Mouse (Mus musculus) CH12.LX (cell line): ENCODE data around the gene Minos1. TPM values are rescaled to one million over a fixed set of nuclear protein-coding genes. Genes with fewer than 3 reads are reported as not detected.

Experiments
- DNase-seq: peaks from one replicate; pipeline ENCODE4 v3.0.0-alpha.2; 2013; ENCODE audit errors: extremely low read depth
- H3K27ac ChIP-seq: 2 replicates; pipeline ENCODE4 v1.5.1; 2012; ENCODE audit warnings: low read depth, mild to moderate bottlenecking, control low read depth, moderate library complexity; ENCODE audit not compliant: insufficient read depth
- H3K27me3 ChIP-seq: replicated peaks from 2 replicates; pipeline ENCODE3; 2012; ENCODE audit warnings: inconsistent platforms
- H3K36me3 ChIP-seq, 2 experiments: replicated peaks in 1 of 2; 2 replicates each; pipeline versions ENCODE3 to v1.6.1; 2012; ENCODE audit warnings: inconsistent platforms in 1 of 2, low read length in 1 of 2, mild to moderate bottlenecking in 1 of 2, mixed read lengths in 1 of 2, moderate library complexity in 1 of 2; ENCODE audit not compliant: control insufficient read depth in 1 of 2, insufficient read depth in 1 of 2
- H3K4me1 ChIP-seq, 2 experiments: 2 replicates each; pipeline ENCODE4 v1.6.1; 2012; ENCODE audit warnings: inconsistent platforms in 1 of 2, moderate library complexity in 1 of 2; ENCODE audit not compliant: insufficient read depth in 2 of 2, control insufficient read depth in 1 of 2
- H3K4me2 ChIP-seq: 2 replicates; pipeline ENCODE4 v1.6.1; 2012; ENCODE audit warnings: low read depth, mild to moderate bottlenecking, control low read depth; ENCODE audit not compliant: poor library complexity, insufficient read depth, severe bottlenecking
- H3K4me3 ChIP-seq, 3 experiments: fragments of 150-350 bp in 1 of 3; sonication (generic) in 1 of 3; replicated peaks in 1 of 3; 2 replicates each; pipeline versions ENCODE3 to v1.5.1; 2011 to 2012; ENCODE audit warnings: low read depth in 2 of 3, low read length in 2 of 3, mild to moderate bottlenecking in 2 of 3, moderate library complexity in 2 of 3, control low read depth in 1 of 3, improper control_type of control experiment in 1 of 3, inconsistent platforms in 1 of 3, mixed read lengths in 1 of 3; ENCODE audit not compliant: poor library complexity in 1 of 3
- H3K79me2 ChIP-seq: replicated peaks from 2 replicates; pipeline ENCODE4 v1.6.1; 2012; ENCODE audit warnings: mild to moderate bottlenecking, moderate library complexity; ENCODE audit not compliant: control insufficient read depth, poor library complexity, insufficient read depth, severe bottlenecking; ENCODE audit errors: extremely low read depth
- H3K9ac ChIP-seq: 2 replicates; pipeline ENCODE4 v1.6.1; 2012; ENCODE audit warnings: low read depth, mild to moderate bottlenecking, control low read depth, moderate library complexity; ENCODE audit not compliant: insufficient read depth
- H3K9me3 ChIP-seq: replicated peaks from 2 replicates; pipeline ENCODE3; 2012; ENCODE audit warnings: low read length, inconsistent platforms, mixed read lengths
- CHD2 ChIP-seq: IDR thresholded peaks from 2 replicates; pipeline ENCODE4 v1.6.1; 2011; ENCODE audit warnings: low read length, improper control_type of control experiment
- CTCF ChIP-seq, 2 experiments: IDR thresholded peaks in 1 of 2; conservative IDR thresholded peaks in 1 of 2; 2 replicates each; pipeline ENCODE4 v1.5.1; 2011 to 2012; ENCODE audit warnings: low read depth in 2 of 2, low read length in 2 of 2, improper control_type of control experiment in 1 of 2, inconsistent platforms in 1 of 2, mild to moderate bottlenecking in 1 of 2, moderate library complexity in 1 of 2
- EP300 ChIP-seq: IDR thresholded peaks from 2 replicates; pipeline ENCODE4 v1.6.1; 2011; ENCODE audit warnings: low read length, improper control_type of control experiment
- ETS1 ChIP-seq: conservative IDR thresholded peaks from 2 replicates; pipeline ENCODE4 v1.6.1; 2012; ENCODE audit warnings: low read depth, mild to moderate bottlenecking, inconsistent platforms, low read length, improper control_type of control experiment, moderate library complexity
- GABPA ChIP-seq: IDR thresholded peaks from 2 replicates; pipeline ENCODE4 v1.6.1; 2012; ENCODE audit warnings: low read depth, low read length, improper control_type of control experiment, inconsistent platforms; ENCODE audit not compliant: insufficient replicate concordance
- JUN ChIP-seq: IDR thresholded peaks from 2 replicates; pipeline ENCODE4 v1.6.1; 2011; ENCODE audit warnings: low read depth, mild to moderate bottlenecking, low read length, improper control_type of control experiment, moderate library complexity; ENCODE audit not compliant: insufficient read depth
- MAX ChIP-seq: IDR thresholded peaks from 2 replicates; pipeline ENCODE4 v1.6.1; 2011; ENCODE audit warnings: low read length, improper control_type of control experiment
- MXI1 ChIP-seq: IDR thresholded peaks from 2 replicates; pipeline ENCODE4 v1.6.1; 2011; ENCODE audit warnings: mild to moderate bottlenecking, low read depth, low read length, improper control_type of control experiment
- PAX5 ChIP-seq: IDR thresholded peaks from 2 replicates; pipeline ENCODE4 v1.6.1; 2012; ENCODE audit warnings: low read length, inconsistent platforms, mixed read lengths
- POLR2A ChIP-seq: IDR thresholded peaks from 2 replicates; pipeline ENCODE4 v1.6.1; 2011; ENCODE audit warnings: low read depth, mild to moderate bottlenecking, improper control_type of control experiment, low read length
- RAD21 ChIP-seq: IDR thresholded peaks from 2 replicates; pipeline ENCODE4 v1.6.1; 2011; ENCODE audit warnings: low read depth, mild to moderate bottlenecking, low read length, improper control_type of control experiment, moderate library complexity
- RCOR1 ChIP-seq: conservative IDR thresholded peaks from 2 replicates; pipeline ENCODE4 v1.6.1; 2012; ENCODE audit warnings: low read depth, mild to moderate bottlenecking, inconsistent platforms, low read length, improper control_type of control experiment
- SIN3A ChIP-seq: IDR thresholded peaks from 2 replicates; pipeline ENCODE4 v1.6.1; 2012; ENCODE audit warnings: low read length, improper control_type of control experiment, inconsistent platforms
- ZC3H11A ChIP-seq: IDR thresholded peaks from 2 replicates; pipeline ENCODE4 v1.6.1; 2012; ENCODE audit warnings: low read depth, mild to moderate bottlenecking, inconsistent platforms, low read length, improper control_type of control experiment
- ZMIZ1 ChIP-seq: IDR thresholded peaks from 2 replicates; pipeline ENCODE4 v1.6.1; 2012; ENCODE audit warnings: low read depth, mild to moderate bottlenecking, inconsistent platforms, low read length, improper control_type of control experiment
- ZNF384 ChIP-seq: IDR thresholded peaks from 2 replicates; pipeline ENCODE4 v1.6.1; 2012; ENCODE audit warnings: low read depth, low read length, improper control_type of control experiment, inconsistent platforms
- dilution Hi-C: fragments of 300-500 bp; cut with MboI; formaldehyde crosslinking; loops from 2 replicates; pipeline ENCODE4 v1.14.3; 2020; ENCODE audit warnings: low sequenced_read_pairs; ENCODE audit not compliant: extremely low pct_unique_long_range_greater_than_20kb, extremely low pct_ligation_motif_present
- in situ Hi-C: fragments of 300-500 bp; cut with MboI; formaldehyde crosslinking; loops from 3 replicates; pipeline ENCODE4 v1.14.3; 2019; ENCODE audit warnings: low sequenced_read_pairs, low pct_ligation_motif_present, low pct_unique_long_range_greater_than_20kb, mixed read lengths
- polyA plus RNA-seq: library from polyadenylated mRNA; unstranded; fragments of >175 nt; gene quantifications from 2 replicates; pipeline ENCODE4 v1.2.1, GENCODE M21; 2012; ENCODE audit warnings: low read depth; ENCODE audit not compliant: insufficient read length
- total RNA-seq, 2 experiments: library from RNA; depleted of rRNA; stranded (reverse); fragments of 300-350 nt in 1 of 2; fragments of >200 nt in 1 of 2; gene quantifications; 2 replicates each; pipeline ENCODE4 v1.2.3; 2012 to 2014

The Minos1 gene
- total and polyA plus RNA-seq, 3 experiments, result 39.2 to 418 (median 151) TPM

DNA sequence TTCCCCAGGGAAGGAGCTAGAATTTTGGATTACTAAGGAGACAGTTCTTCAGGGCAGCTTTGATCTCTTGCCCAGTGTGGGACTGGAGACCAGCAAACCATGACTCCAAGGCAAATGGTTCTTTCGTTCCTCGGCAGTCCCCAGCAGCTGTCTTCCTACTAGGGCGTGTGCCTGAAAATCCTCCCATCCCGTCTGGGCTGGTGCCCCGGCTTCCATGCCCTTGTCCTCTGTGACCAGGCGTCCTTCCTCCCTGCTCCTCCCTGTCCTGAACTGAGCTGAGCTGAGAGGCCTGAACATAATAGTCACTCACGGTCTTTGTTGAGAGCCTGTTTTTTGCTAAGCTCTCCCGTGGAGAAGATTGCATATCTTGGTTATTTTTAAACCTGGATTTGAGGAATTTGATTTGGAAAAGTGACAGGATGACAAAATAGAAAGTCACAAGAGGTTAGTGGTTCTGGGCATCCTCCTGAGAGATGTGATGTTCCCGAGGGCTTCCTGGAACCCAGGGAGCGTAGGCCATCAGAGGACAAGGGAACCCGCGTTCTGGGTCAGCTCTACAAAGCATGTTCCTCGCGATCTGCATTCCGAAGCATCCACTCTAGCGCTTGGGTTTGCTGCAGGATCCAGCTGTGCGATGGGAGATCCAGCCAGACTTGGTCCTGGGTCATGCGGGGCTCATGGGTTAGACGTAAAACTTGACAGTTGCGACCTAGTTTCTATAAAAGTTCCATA lies 23.8 kb upstream of the Minos1 start:
- TF ChIP-seq ZNF384, result no peak
- TF ChIP-seq ETS1, result no peak
- no peak for TF ChIP-seq ZMIZ1
- no peak for TF ChIP-seq JUN
- no peak for TF ChIP-seq EP300
- TF ChIP-seq MAX, result no peak
- no peak for TF ChIP-seq ZC3H11A
- TF ChIP-seq RCOR1, result no peak
- no peak for TF ChIP-seq SIN3A
- TF ChIP-seq GABPA, result no peak
- no peak for TF ChIP-seq POLR2A
- no peak for TF ChIP-seq RAD21
- no peak for TF ChIP-seq MXI1
- no peak for TF ChIP-seq CHD2
- dilution Hi-C loops, result no loop called here
- Histone ChIP-seq H3K9me3 (peaks cover 14% of the 10 kb centered on the region), H3K27me3 (no peaks in the 10 kb centered on the region), H3K4me1 (no peaks in the 10 kb centered on the region), H3K9ac (no peak overlapping the region), H3K36me3 (no peaks in the 10 kb centered on the region), H3K79me2 (no peaks in the 10 kb centered on the region), H3K27ac (no peak overlapping the region), H3K4me3 (no peak overlapping the region), H3K4me2 (no peak overlapping the region)
- DNase-seq, result no peak
- in situ Hi-C loops, result no loop called here

GRCm38 (mm10) chr4:139151370-139151769 lies 20.5 kb upstream of the Minos1 start:
- peaks cover 13% of the 10 kb centered on the region for H3K27me3 ChIP-seq
- in situ Hi-C loops (no loop called here), dilution Hi-C loops (no loop called here)

More at GRCm38 (mm10) chr4:139151370-139151769, 20.5 kb upstream of the Minos1 start:
- H3K4me2 ChIP-seq, result no peak overlapping the region
- H3K27ac ChIP-seq, result no peak overlapping the region
- no peak for DNase-seq
- H3K9me3 ChIP-seq, result peaks cover 28% of the 10 kb centered on the region
- H3K79me2 ChIP-seq, result no peaks in the 10 kb centered on the region
- H3K4me3 ChIP-seq, result no peak overlapping the region
- TF ChIP-seq CTCF (conservative IDR thresholded peaks at IDR 0.05 in 1 of 2, IDR thresholded peaks at IDR 0.05 in 1 of 2; ENCODE audit: low read depth in 2 of 2, low read length in 2 of 2) (peak in 1 of 2 experiments; percentile 27; a peak in 1 of 4 replicates), PAX5 (no peak)
- no peak overlapping the region for H3K9ac ChIP-seq
- H3K36me3 ChIP-seq, result no peaks in the 10 kb centered on the region
- H3K4me1 ChIP-seq, result no peaks in the 10 kb centered on the region
